Comparison of ENCODE assay signal across 8 mouse cellular contexts in genomic region chr4:155840076-155841002, GRCm38 (mm10). TPM values are rescaled to one million over a fixed set of nuclear protein-coding genes. Genes with fewer than 3 reads are reported as not detected.
A peak's percentile ranks its signal among the peaks of the same experiment; 100 is the strongest.
DNase-seq lines count a peak whose midpoint lies in the region; ATAC-seq and TF ChIP-seq lines count a peak whose summit lies in the region.

No protein-coding gene starts in this region.

- H3K9ac ChIP-seq in hindbrain, embryonic 14.5 days: peak overlapping the region; percentile 51
- peak overlapping the region; percentile 57 for H3K9ac ChIP-seq in midbrain, embryonic 12.5 days (replicated peaks)

- no peak for TF ChIP-seq POLR2A in cerebellum, adult 2 months (IDR thresholded peaks at IDR 0.05; ENCODE audit: borderline replicate concordance, insufficient read depth, low read length)
- TF ChIP-seq POLR2A in spleen, adult 2 months (IDR thresholded peaks at IDR 0.05; ENCODE audit: low read depth, low read length): no peak

- H3K27ac ChIP-seq in cerebellum, adult 2 months (ENCODE audit: insufficient read depth, low read length): 0 out of 2 replicates have a peak overlapping the region, but pooled peaks have one; percentile 22
- H3K27ac ChIP-seq in spleen, adult 2 months (ENCODE audit: insufficient read depth, low read length): peak overlapping the region; percentile 71
- no peak overlapping the region; the same call in 1 of the 2 replicates for H3K27ac ChIP-seq in hindbrain, embryonic 14.5 days
- peak overlapping the region; percentile 30 for H3K27ac ChIP-seq in midbrain, embryonic 12.5 days (replicated peaks)

- WGBS in cerebellum, adult 2 months: 38% methylated on average over 8 of the region's 8 CpGs
- 24% methylated on average over 8 of the region's 8 CpGs for whole genome bisulfite sequencing in spleen, adult 2 months
- 13% methylated on average over 8 of the region's 8 CpGs for WGBS in hindbrain, embryonic 14.5 days
- WGBS in midbrain, embryonic 12.5 days: 4% methylated on average over 8 of the region's 8 CpGs

- peaks cover 11% of the 10 kb centered on the region for H3K4me1 ChIP-seq in cerebellum, adult 2 months (ENCODE audit: control insufficient read depth, insufficient read depth, low read length)
- peaks cover 13% of the 10 kb centered on the region; the same call in 1 of the 2 replicates for H3K4me1 ChIP-seq in spleen, adult 2 months (ENCODE audit: control insufficient read depth, insufficient read depth, insufficient read length)
- H3K4me1 ChIP-seq in hindbrain, embryonic 14.5 days (replicated peaks; ENCODE audit: control insufficient read depth, insufficient read depth, low read length): peaks cover 7% of the 10 kb centered on the region
- peaks cover 26% of the 10 kb centered on the region for H3K4me1 ChIP-seq in midbrain, embryonic 12.5 days

- H3K4me2 ChIP-seq in hindbrain, embryonic 14.5 days (replicated peaks): peak overlapping the region; percentile 54
- peak overlapping the region; percentile 70 for H3K4me2 ChIP-seq in midbrain, embryonic 12.5 days (replicated peaks)

- no peak for TF ChIP-seq CTCF in cerebellum, adult 2 months (IDR thresholded peaks at IDR 0.05; ENCODE audit: borderline replicate concordance, insufficient read depth, low read depth, low read length)
- no peak for TF ChIP-seq CTCF in spleen, adult 2 months (IDR thresholded peaks at IDR 0.05; ENCODE audit: extremely low read depth, insufficient read depth, insufficient read length, insufficient replicate concordance)

- no peak for DNase-seq in cerebellum, adult 2 months
- no peak for DNase-seq in cerebellum, postnatal 36 days
- DNase-seq in spleen, adult 2 months (ENCODE audit: low read depth in 1 of 2, low spot score in 2 of 2): no peak
- no peak for DNase-seq in spleen, postnatal 36 days (ENCODE audit: low spot score in 2 of 2)
- DNase-seq in hindbrain, embryonic 14.5 days (ENCODE audit: low spot score): no peak
- DNase-seq in adrenal gland, postnatal 14 days: no peak

- H3K27me3 ChIP-seq in cerebellum, adult 2 months (ENCODE audit: control insufficient read depth, insufficient read depth, low read length): no peaks in the 10 kb centered on the region
- H3K27me3 ChIP-seq in spleen, adult 2 months (ENCODE audit: control insufficient read depth, insufficient read depth, low read length): no peaks in the 10 kb centered on the region
- peaks cover 9% of the 10 kb centered on the region; the same call in 1 of the 2 replicates for H3K27me3 ChIP-seq in hindbrain, embryonic 14.5 days (ENCODE audit: control insufficient read depth, insufficient read depth, low read length)
- peaks cover 14% of the 10 kb centered on the region for H3K27me3 ChIP-seq in midbrain, embryonic 12.5 days

- no peak overlapping the region for H3K4me3 ChIP-seq in cerebellum, adult 2 months (replicated peaks; ENCODE audit: insufficient read depth, low read depth, low read length)
- peak overlapping the region; percentile 53 for H3K4me3 ChIP-seq in spleen, adult 2 months (ENCODE audit: extremely low read depth, insufficient read depth, insufficient read length)
- peak overlapping the region; percentile 25 for H3K4me3 ChIP-seq in hindbrain, embryonic 14.5 days (replicated peaks; ENCODE audit: low read length)
- H3K4me3 ChIP-seq in midbrain, embryonic 12.5 days: peak overlapping the region; percentile 42

- ATAC-seq in hindbrain, embryonic 14.5 days (ENCODE audit: low FRiP score): 0 out of 2 replicates have a peak, but pooled peaks have one; percentile 6
- no peak for ATAC-seq in midbrain, embryonic 12.5 days (ENCODE audit: low FRiP score, low read depth)
- ATAC-seq in erythroid progenitor cell, adult 5-6 weeks (replicated peaks; ENCODE audit: low FRiP score, poor library complexity, severe bottlenecking): no peak

- H3K9me3 ChIP-seq in hindbrain, embryonic 14.5 days (ENCODE audit: control insufficient read depth, low read length): no peaks in the 10 kb centered on the region
- H3K9me3 ChIP-seq in midbrain, embryonic 12.5 days: no peaks in the 10 kb centered on the region

- no peaks in the 10 kb centered on the region for H3K36me3 ChIP-seq in spleen, adult 2 months (ENCODE audit: control insufficient read depth, insufficient read depth, low read length)
- H3K36me3 ChIP-seq in hindbrain, embryonic 14.5 days (replicated peaks; ENCODE audit: control insufficient read depth, insufficient read depth): no peaks in the 10 kb centered on the region
- H3K36me3 ChIP-seq in midbrain, embryonic 12.5 days: 0 out of 2 replicates have a peak, but pooled peaks cover 5% of the 10 kb centered on the region

RNA-seq across cellular contexts. Expression of gene Mxra8, which starts 0.9 kb away (rescaled TPM):
- 23.8 and 29.7 TPM in 2 replicates for polyA plus RNA-seq in cerebellum, adult 2 months (2012; rRNA removed)
- polyA plus RNA-seq in spleen, adult 2 months (2012; rRNA removed): 73.6 and 118 TPM in 2 replicates
- 24.5 and 25.8 TPM in 2 replicates for polyA plus RNA-seq in hindbrain, embryonic 14.5 days (2014; fragmentation: Nextera tagmentation; extraction: Ambion mirVana)
- 31.9 and 36.0 TPM in 2 replicates for polyA plus RNA-seq in midbrain, embryonic 12.5 days (2016; fragmentation: Nextera tagmentation; extraction: Ambion mirVana)
- not detected in 2 replicates for total RNA-seq in erythroid progenitor cell, adult 5-6 weeks (2015; ENCODE audit: low replicate concordance)
- total RNA-seq in erythroid progenitor cell, adult 5-6 weeks (2017; ENCODE audit: low replicate concordance): not detected in 2 replicates
- 40.6 and 44.3 TPM in 2 replicates for total RNA-seq in adrenal gland, postnatal 14 days (2021)

RNA-seq across cellular contexts. Expression of gene Dvl1, which starts 6.9 kb away (rescaled TPM):
- 160 and 163 TPM in 2 replicates for polyA plus RNA-seq in cerebellum, adult 2 months (2012; rRNA removed)
- polyA plus RNA-seq in spleen, adult 2 months (2012; rRNA removed): 98.5 and 132 TPM in 2 replicates
- 13.6 and 15.6 TPM in 2 replicates for polyA plus RNA-seq in hindbrain, embryonic 14.5 days (2014; fragmentation: Nextera tagmentation; extraction: Ambion mirVana)
- 8.4 and 9.8 TPM in 2 replicates for polyA plus RNA-seq in midbrain, embryonic 12.5 days (2016; fragmentation: Nextera tagmentation; extraction: Ambion mirVana)
- 20.9 and 26.0 TPM in 2 replicates for total RNA-seq in erythroid progenitor cell, adult 5-6 weeks (2015; ENCODE audit: low replicate concordance)
- 19.5 and 22.4 TPM in 2 replicates for total RNA-seq in erythroid progenitor cell, adult 5-6 weeks (2017; ENCODE audit: low replicate concordance)
- total RNA-seq in adrenal gland, postnatal 14 days (2021): 54.8 and 66.4 TPM in 2 replicates

RNA-seq across cellular contexts. Expression of gene Aurkaip1, which starts 9.3 kb away (rescaled TPM):
- 155 and 159 TPM in 2 replicates for polyA plus RNA-seq in cerebellum, adult 2 months (2012; rRNA removed)
- 88.7 and 144 TPM in 2 replicates for polyA plus RNA-seq in spleen, adult 2 months (2012; rRNA removed)
- 114 and 126 TPM in 2 replicates for polyA plus RNA-seq in hindbrain, embryonic 14.5 days (2014; fragmentation: Nextera tagmentation; extraction: Ambion mirVana)
- polyA plus RNA-seq in midbrain, embryonic 12.5 days (2016; fragmentation: Nextera tagmentation; extraction: Ambion mirVana): 130 and 136 TPM in 2 replicates
- total RNA-seq in erythroid progenitor cell, adult 5-6 weeks (2015; ENCODE audit: low replicate concordance): 47.2 and 63.7 TPM in 2 replicates
- total RNA-seq in erythroid progenitor cell, adult 5-6 weeks (2017; ENCODE audit: low replicate concordance): 69.4 and 71.4 TPM in 2 replicates
- 136 and 148 TPM in 2 replicates for total RNA-seq in adrenal gland, postnatal 14 days (2021)

RNA-seq across cellular contexts. Expression of gene Tas1r3, which starts 22.8 kb away (rescaled TPM):
- polyA plus RNA-seq in cerebellum, adult 2 months (2012; rRNA removed): 0.87 and 1.0 TPM in 2 replicates
- polyA plus RNA-seq in spleen, adult 2 months (2012; rRNA removed): 0.95 and 1.2 TPM in 2 replicates
- polyA plus RNA-seq in hindbrain, embryonic 14.5 days (2014; fragmentation: Nextera tagmentation; extraction: Ambion mirVana): 0.40 and 0.41 TPM in 2 replicates
- 0.51 and 0.57 TPM in 2 replicates for polyA plus RNA-seq in midbrain, embryonic 12.5 days (2016; fragmentation: Nextera tagmentation; extraction: Ambion mirVana)
- 0.84 and 1.1 TPM in 2 replicates for total RNA-seq in erythroid progenitor cell, adult 5-6 weeks (2015; ENCODE audit: low replicate concordance)
- 0.26 and 2.3 TPM in 2 replicates for total RNA-seq in erythroid progenitor cell, adult 5-6 weeks (2017; ENCODE audit: low replicate concordance)
- 0.19 and 0.56 TPM in 2 replicates for total RNA-seq in adrenal gland, postnatal 14 days (2021)

RNA-seq across cellular contexts. Expression of gene Ccnl2, which starts 28.1 kb away (rescaled TPM):
- 171 and 172 TPM in 2 replicates for polyA plus RNA-seq in cerebellum, adult 2 months (2012; rRNA removed)
- 56.2 and 57.9 TPM in 2 replicates for polyA plus RNA-seq in spleen, adult 2 months (2012; rRNA removed)
- 131 and 133 TPM in 2 replicates for polyA plus RNA-seq in hindbrain, embryonic 14.5 days (2014; fragmentation: Nextera tagmentation; extraction: Ambion mirVana)
- 206 and 218 TPM in 2 replicates for polyA plus RNA-seq in midbrain, embryonic 12.5 days (2016; fragmentation: Nextera tagmentation; extraction: Ambion mirVana)
- 258 and 265 TPM in 2 replicates for total RNA-seq in erythroid progenitor cell, adult 5-6 weeks (2015; ENCODE audit: low replicate concordance)
- total RNA-seq in erythroid progenitor cell, adult 5-6 weeks (2017; ENCODE audit: low replicate concordance): 262 and 283 TPM in 2 replicates
- 106 and 112 TPM in 2 replicates for total RNA-seq in adrenal gland, postnatal 14 days (2021)
